Mouse (Mus musculus) gastrocnemius, postnatal 14 days (tissue): Measurements from ENCODE around the gene Abraxas1. TPM values are rescaled to one million over a fixed set of nuclear protein-coding genes. Genes with fewer than 3 reads are reported as not detected.
A peak's percentile ranks its signal among the peaks of the same experiment; 100 is the strongest.

Experiments used
- DNase-seq: peaks from one replicate; pipeline ENCODE4 v3.0.0; 2021; ENCODE audit warnings: mixed read lengths
- intact Hi-C: fragments of 180-260 bp; cut with DNase I; formaldehyde crosslinking; loops from one replicate; pipeline ENCODE4 v1.15.1; 2025; ENCODE audit warnings: low total_unique reads
- long read RNA-seq, 2 experiments: library from polyadenylated mRNA; stranded (forward); transcript quantifications; one replicate each; pipeline ENCODE4 v2.0.0; 2021
- total RNA-seq, 2 experiments: library from RNA; stranded (reverse); gene quantifications; 2 replicates each; pipeline ENCODE4 v1.2.3; 2021

The Abraxas1 gene
- 1 to 10 TPM; 5.3 to 5.7 TPM for total RNA-seq
- long read RNA-seq, experiment 1, partial matches to known transcripts = 0 of 3 reads
- long read RNA-seq, experiment 1, other reads (novel, unspliced or antisense) = 1 of 3 reads
- long read RNA-seq, experiment 2, partial matches to known transcripts = 0 of 1 reads
- long read RNA-seq, experiment 2, other reads (novel, unspliced or antisense) = 0 of 1 reads

DNA sequence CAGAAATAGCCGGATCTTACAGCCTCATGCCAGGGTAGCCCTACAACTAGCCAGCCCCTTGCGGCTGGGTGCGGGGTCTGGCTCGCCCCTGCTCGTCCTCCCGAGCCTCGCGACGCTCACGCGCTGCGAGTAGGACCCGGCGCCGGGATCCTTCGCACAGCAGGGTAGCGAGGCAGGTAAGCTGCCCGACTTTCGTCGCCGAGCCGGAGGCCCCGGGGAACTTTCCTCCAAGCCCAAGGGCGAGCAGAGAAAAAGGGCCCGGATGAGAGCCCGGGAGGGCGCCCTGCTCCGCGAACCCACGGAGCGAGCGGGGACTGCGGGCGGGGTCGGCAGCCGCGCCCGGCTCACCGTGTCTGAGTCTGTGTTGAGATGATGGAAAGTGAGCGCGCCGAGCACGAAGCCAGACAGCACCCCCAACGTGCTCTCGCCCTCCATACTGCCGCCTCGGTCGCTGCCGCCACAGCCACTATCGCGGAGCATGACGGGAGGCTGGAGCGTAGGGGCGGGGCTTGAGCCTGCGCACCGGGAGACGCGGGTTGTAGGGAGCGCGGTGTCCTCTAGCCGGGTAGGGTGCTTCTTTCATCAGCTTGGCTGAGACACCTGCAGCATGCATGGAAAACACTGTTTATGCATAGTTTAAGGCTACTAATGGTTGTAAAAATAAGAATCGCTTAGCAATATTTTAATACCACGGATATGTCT lies at the start of gene Abraxas1:
TSS of gene Abraxas1 (minus strand) at position 483 of the 702 bp plus-strand sequence.
- intact Hi-C loops = no loop called here
- DNase-seq = peak; percentile 86

DNA sequence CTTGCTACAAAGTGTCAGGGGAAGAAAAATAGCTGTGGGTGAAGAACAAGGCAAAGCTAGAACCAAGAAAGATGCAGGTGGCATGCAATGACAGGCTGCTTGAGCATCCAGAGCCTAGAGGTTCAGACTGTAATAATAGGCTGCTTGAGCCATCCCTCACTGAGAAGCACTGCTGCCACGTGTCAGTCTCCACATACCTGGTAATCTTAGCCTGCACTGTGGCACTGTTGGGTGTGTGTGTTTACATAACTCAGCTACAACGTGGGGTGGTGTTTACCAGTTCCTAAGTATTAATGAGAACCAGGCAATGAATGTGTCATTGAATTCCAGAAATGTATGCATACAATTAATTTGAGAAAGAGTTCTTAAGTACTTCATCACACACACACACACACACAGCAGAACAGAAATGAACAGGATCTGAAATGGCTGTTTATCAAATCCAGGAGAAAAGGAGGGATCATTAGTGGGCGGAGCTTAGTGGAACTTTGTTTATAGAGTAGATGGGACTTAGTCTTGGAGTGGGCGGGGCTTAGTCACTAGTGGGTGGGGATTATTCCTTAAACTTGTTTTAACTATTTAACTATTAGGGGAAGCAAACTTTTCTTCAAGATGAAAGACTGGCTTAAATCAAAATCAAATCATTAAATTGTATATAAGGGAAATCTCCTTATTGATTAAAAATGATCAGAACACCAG lies 48.6 kb upstream of the Abraxas1 start:
- no peak for DNase-seq
- intact Hi-C loops = no loop called here

DNA sequence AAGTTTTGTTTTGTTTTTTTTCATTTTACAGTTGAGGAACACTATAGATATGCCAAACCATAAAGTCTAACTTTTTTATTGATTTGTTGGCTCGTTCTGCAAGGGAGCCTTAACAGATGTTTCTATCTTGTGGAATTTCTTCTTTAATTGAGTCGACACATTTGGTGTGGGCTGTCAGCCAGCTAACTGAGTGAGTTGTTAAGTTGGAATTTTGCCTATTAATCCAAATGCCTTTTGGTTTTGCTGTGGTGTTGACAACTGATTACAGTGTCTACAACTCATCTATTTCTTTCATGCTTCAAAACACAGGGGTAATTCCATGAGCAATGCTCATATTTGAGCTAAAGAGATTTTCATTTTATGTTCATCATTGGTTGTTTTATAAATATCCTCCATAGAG lies 45.4 kb upstream of the Abraxas1 start:
- no peak for DNase-seq

DNA sequence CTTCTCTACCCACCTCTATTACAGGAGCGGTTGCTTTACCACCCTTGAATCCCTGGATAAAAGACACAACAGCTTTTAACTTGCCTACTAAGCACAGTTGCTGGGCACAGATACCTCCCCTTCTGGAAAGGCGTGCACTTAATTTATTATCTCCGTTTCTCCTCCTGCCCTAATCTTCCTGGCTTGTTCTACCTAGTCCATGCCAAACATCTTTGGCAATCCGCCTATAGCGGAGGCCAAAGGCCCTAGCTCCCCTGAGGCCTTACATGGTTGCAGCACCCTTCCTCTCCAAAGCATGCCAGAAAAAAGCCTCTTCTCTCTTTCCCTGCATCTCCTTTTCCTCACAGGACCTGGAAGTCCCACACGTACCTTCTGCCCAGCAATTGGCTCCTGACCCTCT lies 43.7 kb upstream of the Abraxas1 start:
- intact Hi-C loops = no loop called here
- no peak for DNase-seq

More for the DNA sequence above, 45.4 kb upstream of the Abraxas1 start:
- intact Hi-C loops = no loop called here

DNA sequence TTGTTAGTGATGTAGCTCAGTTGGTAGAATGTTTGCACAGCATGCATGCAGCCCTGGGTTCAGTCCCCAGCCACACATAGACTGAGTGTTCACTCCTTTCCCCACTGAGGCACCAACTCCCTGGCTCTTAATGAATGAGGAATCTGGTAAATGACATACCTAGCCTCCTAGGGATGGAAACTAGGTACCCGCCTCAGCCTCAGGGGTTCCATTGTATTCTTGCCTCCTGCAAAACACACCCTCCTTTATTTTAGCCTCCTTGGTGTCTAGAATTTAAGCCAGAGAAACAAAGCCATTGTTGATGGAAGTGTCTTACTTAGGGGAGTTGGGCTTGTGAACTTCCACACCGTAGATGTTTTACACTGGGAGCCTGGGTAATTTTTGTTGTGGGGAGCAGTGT lies 42.3 kb upstream of the Abraxas1 start:
- DNase-seq = no peak
- intact Hi-C loops = no loop called here

DNA sequence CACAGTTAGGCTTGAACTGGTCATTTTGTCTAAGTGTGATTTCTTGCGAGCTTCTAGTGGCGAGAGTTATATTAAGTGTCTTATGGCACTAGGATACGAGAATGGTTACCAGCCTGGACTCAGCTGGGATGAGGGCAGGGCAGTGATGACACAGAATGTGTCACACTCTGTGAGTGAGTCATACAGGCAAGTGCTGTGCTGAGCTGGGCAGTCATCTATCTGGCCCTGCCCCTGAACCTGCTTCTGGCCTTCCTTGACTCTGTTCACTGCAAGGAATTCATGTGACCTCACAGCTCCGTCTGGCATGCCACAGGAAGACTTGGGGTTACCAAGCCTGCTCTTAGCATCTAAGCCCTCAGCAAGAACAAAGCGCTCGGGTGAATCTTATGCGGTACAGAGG lies 41.0 kb upstream of the Abraxas1 start:
- intact Hi-C loops = no loop called here
- no peak for DNase-seq

DNA sequence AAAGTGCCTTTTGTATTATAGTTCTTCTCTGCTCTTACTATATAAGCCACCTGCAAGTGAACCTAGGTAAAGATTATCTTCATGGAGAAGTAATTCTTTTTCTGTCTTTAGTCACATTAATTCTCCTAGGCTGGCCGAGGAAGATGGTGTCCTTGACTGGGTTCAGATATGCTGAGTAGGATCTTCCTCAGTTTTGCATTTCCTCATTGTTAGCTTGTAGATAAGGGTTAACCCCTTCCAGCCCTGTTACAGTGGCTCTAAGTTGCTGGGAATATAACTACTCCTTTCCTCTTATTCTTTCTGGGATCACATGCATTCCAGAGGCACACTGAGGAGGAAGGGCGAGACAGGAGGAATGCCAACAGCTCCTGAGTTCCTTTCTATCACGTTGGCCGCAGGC lies 40.4 kb upstream of the Abraxas1 start:
- intact Hi-C loops = no loop called here
- DNase-seq = no peak

DNA sequence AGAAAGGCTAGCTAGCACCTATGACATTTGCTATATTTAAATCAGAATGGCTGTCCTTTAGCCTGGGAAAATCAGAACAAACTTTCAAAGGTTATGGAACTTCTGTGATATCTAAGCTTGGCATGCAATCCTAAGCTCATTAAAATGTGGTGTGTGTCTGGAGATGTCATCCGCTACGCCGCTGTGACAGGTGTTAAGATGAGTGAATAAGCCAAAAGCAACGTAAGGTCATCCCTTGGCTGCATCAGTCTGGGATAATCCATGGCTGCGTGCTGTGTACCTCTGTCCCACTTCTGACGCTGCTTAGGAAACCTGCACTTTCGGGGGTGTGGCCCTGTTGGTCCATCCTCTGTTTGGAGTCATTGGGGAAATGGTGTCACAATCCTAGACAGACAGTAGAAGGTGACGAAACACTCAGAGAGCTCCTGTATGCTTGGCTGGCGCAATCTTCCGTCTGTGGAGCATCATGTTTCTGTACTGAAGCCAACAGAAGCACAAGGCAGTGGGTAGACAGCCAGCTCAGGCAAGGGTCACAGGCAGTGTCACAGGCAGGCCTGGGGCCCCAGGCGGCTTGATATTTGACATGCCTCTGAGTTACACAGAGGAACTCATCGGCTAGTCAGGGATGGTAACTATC lies 39.8 kb upstream of the Abraxas1 start:
- intact Hi-C loops = no loop called here
- DNase-seq = peak; percentile 39

DNA sequence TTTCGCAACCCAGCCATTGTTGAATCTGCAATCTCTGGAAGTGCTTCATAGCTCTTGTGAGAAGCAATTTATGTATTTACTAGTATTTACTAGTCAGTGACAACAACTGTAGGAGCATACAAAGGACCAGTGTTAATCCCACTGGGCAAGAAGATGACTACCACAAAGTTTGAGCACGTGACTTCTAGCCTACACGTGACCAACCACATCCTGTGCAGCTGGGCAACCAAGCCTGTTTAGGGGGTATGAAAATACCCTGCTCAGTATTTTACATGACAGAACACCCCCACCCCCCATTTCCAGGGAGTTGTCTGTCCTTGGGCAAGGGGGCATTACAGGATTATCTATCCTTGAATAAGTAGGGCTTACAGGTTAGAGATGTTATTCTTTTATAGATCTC lies 35.8 kb upstream of the Abraxas1 start:
- no peak for DNase-seq
- intact Hi-C loops = no loop called here

DNA sequence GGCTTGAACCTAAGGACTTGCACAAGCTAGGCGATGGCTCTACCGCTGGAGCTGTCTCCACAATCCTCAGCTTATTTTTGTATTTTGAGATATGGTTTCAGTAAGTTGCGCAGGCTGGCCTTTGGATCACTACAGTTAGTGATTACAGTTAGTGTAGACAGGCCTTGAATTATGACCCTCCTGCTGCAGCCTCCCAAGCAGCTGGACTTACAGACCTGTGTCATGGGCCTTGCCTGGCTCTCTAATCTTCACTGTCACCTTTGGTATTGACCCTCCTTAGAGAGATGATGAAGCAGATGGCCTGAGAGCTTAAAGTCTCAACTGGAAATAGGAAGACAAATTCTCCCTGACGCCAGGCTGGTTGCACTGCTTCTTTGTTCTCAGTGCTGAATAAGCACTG lies 33.2 kb upstream of the Abraxas1 start:
- intact Hi-C loops = no loop called here
- no peak for DNase-seq

DNA sequence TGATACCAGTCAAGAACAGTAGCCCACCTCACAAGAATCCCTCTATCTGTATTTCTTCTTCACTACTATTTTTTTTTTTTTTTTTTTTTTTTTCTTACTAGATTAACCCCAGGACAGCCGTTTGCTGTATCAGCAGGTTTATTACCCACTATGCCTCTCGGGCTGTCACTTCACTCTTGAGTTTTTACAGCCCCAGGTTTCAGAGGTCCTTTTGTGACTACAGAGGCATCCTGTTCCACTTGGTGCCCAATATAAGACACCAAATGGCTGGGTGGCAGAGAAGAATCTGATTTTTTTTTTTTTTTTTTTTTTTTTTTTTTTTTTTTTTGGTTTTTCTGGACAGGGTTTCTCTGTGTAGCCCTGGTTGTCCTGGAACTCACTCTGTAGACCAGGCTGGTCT lies 26.4 kb upstream of the Abraxas1 start:
- no peak for DNase-seq
- intact Hi-C loops = no loop called here

DNA sequence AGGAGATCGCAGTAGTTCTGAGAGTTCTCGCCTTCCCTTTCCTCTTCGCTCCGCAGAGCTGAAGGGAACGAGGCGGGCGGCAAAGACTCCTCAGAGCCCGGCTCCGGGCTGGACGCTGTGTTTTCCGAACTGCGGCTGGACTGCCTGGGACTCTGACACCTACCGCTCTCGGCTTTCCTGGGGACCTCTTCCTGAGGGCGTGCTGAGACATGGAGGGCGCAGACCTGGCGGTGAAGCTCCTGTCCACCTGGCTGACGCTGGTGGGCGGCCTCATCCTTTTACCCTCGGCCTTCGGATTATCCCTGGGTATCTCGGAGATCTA lies 25.8 kb upstream of the Abraxas1 start:
- no peak for DNase-seq
- intact Hi-C loops = no loop called here

DNA sequence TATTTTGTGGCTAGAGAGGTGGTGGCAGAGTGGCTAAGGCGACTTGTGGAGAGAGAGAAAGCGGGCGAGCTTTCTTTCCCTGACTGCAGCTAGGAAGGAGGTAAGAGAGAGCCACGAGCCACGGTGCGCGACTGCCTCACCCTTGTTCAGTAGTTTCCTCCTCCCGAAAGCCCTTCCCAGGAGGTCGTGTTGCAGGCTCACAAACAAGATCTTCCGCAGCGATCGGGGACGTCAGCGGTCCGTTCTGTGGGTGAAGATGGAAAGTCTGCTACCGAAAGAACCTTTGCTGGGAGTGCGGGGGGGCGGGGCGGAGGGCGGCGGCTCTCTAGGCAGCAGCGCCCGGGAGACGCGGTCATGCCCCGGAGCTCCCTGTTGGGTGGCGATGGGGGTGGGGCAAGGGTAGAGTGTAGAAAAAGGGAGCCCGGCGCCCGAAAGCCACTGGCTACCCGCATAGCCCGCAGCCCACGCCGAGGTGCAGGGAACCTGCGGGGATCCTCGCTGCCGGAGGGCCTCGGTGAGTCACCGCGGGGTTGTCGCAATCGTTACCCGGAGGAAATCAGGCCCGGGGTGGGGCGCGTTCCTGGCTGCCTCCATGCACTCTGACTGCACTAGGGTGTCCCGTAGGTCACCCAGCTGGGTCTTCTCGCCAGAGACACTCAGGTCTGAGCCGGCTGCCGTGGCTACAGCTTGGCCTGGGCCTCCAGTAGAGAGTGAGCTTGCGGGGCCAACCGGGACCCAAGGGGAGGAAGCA lies 25.3 kb upstream of the Abraxas1 start:
- intact Hi-C loops = no loop called here
- DNase-seq = peak; percentile 67

DNA sequence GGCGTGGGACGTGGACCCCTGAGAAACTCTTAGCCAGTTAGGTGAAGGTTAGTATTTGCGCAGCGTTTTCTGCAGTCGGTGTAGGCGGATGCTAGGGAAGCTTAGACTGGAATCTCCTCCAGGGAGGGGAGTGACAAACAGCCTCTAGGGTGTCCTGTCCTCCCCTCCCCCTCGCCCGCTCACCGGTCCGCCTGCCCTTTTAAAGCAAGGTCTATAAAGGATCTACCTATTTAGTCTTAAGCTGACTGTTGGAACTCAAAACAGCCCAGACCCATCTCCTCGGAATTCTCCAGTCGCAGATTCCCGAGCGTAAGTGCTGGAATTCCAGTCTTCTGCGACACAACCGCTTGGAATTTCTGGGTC lies 24.7 kb upstream of the Abraxas1 start, which contains the start of gene Gpat3:
TSS of gene Gpat3 (plus strand) at position 229 of the 363 bp plus-strand sequence.
- peak; percentile 18 for DNase-seq
- intact Hi-C loops = no loop called here

DNA sequence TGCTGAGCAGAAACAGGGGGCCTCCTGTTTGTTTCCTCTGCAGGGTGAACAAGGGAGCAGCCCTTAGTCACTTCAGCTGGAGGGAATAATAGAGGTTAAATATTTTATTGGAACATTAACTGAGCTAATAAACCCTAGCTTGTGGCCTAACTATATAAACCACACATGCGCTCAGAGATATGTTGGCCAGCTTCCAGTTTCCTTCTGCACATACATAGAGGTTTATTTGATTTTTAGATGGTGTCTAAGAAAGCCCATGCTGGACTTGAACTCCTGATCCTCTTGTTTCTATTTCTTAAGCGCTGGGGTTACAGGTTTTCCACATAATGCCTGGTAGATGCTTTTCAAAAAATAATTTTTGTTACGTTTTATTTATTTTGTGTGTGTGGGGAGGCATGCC lies 23.7 kb upstream of the Abraxas1 start:
- intact Hi-C loops = no loop called here
- no peak for DNase-seq

DNA sequence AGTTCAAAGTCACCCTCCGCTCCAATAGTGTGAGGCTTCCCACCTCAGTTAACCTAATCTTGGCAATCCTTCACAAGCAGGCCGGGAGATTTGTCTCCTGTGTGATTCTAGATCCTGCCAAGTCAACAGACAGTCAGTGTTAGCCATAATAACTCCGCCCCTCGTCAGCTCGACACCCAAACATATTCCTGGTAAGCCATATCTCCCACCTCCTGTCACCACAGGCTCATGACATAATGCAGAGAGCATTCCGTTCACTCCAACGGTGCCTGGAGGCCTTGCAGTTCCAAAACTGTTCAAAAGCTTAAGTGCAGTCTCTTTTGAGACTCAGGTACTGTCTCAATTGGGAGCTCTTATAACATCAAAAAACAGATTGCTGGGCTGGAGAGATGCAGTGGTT lies 17.1 kb upstream of the Abraxas1 start:
- intact Hi-C loops = no loop called here
- no peak for DNase-seq

DNA sequence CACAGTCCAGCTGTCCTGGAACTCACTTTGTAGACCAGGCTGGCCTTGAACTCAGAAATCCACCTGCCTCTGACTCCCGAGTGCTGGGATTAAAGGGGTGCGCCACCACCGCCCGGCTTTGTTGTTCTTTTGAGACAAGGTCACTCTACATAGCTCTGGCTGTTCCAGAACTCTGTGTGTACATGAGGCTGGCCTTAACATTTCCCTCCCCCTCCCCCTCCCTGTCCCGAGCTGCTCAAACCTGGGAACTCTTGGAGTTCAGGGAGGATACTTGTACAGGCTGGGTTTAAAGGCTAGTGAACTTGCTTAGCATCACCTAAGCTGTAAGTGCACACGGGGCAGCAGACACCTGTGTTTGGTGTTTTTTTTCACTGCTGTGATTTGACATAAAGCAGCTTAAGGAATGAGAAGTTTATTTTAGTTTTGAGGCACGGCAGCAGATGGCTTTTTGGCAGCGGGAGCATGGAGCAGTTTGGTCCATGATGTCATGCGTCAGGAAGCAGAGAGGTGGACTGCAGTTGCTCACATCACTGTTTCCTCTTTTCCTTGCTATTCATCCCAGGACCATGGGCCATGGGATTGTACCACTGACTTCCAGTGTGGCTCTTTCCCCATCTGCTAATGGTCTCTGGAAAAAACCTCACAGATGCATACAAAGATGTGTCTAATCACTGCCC lies 15.2 kb upstream of the Abraxas1 start:
- no peak for DNase-seq
- intact Hi-C loops = no loop called here

DNA sequence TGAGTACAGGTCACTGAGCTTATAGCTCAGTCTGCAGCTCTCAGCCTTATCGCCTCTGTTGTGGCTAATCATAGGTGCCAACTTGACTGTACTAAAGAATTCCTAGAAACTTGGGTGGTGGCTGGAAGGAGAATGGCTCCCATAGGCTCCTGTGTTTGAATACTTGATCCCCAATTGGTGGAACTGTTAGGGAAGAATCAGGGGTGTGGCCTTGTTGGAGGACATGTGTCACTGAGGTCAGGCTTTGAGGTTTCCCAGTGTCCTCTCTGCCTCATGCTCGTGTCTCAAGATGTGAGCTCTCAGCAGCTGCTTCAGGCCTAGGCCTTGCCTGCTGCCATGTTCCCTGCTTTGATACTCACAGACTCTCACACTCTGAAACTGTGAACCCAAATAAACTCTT lies 13.1 kb upstream of the Abraxas1 start:
- no peak for DNase-seq
- intact Hi-C loops = no loop called here

DNA sequence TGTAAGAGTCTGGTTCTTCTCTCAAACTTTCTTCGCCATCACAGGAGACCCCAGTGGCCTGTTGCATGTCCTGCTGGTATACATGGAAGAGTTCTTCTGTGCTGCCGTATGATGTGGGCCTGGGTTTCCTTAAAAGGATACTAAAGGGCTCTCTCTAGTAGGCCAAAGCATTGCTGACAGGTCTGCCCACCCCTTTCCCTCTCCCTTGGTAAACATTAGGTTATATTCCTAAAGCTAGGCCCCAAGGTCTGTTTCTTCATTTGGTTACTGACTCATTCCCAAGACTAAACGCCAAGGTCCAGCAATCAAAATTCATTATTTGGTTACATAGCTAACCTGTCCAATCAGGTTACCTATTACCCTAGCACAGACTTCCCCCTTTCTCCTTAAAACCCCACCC lies 11.9 kb upstream of the Abraxas1 start:
- intact Hi-C loops = no loop called here
- DNase-seq = no peak

DNA sequence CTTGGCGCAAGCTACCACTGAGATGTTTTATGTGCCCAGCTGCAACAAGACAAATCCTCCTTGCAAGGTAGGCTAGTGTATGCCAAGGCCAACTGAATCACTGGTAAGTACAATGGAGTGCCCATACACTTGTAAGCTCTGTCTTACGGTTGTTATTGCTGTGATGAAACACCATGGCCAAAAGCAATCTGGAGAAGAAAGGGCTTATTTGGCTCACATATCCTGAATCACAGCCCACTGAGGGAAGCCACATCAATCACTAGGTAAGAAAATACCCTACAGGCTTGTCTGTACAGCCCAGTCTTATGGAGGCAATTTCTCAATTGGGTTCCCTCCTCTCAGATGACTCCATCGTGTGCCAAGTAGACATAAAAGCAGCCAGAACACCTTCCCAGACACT lies 7.9 kb upstream of the Abraxas1 start:
- intact Hi-C loops = no loop called here
- no peak for DNase-seq
